Mouse (Mus musculus) forebrain, embryonic 15.5 days (tissue): ENCODE measurements around the gene Ccn6. TPM values are rescaled to one million over a fixed set of nuclear protein-coding genes. Genes with fewer than 3 reads are reported as not detected.

Experiments
- ATAC-seq: fragments of 200-750 bp; cut with Nextera tagmentation; replicated peaks from 2 replicates; pipeline ENCODE4 v1.8.0; 2017; ENCODE audit warnings: mild to moderate bottlenecking, moderate TSS enrichment, moderate library complexity
- H3K27ac ChIP-seq: fragments of 300-500 bp; sonication (generic); replicated peaks from 2 replicates; pipeline ENCODE4 v1.5.1; 2015; ENCODE audit warnings: mild to moderate bottlenecking, inconsistent platforms
- H3K27me3 ChIP-seq: fragments of 300-500 bp; sonication (generic); 2 replicates; pipeline ENCODE4 v1.6.1; 2015; ENCODE audit warnings: inconsistent platforms
- H3K36me3 ChIP-seq: fragments of 300-500 bp; sonication (generic); 2 replicates; pipeline ENCODE4 v1.6.1; 2015; ENCODE audit warnings: mild to moderate bottlenecking, inconsistent platforms
- H3K4me1 ChIP-seq: fragments of 300-500 bp; sonication (generic); 2 replicates; pipeline ENCODE4 v1.6.1; 2015; ENCODE audit warnings: inconsistent platforms
- H3K4me2 ChIP-seq: fragments of 300-500 bp; sonication (generic); replicated peaks from 2 replicates; pipeline ENCODE4 v1.6.1; 2015; ENCODE audit warnings: mild to moderate bottlenecking, inconsistent platforms
- H3K4me3 ChIP-seq: fragments of 300-500 bp; sonication (generic); 2 replicates; pipeline ENCODE4 v1.5.1; 2015; ENCODE audit warnings: mild to moderate bottlenecking, inconsistent platforms
- H3K9ac ChIP-seq: fragments of 300-500 bp; sonication (generic); replicated peaks from 2 replicates; pipeline ENCODE4 v1.6.1; 2015; ENCODE audit warnings: mild to moderate bottlenecking, inconsistent platforms
- H3K9me3 ChIP-seq: fragments of 300-500 bp; sonication (generic); 2 replicates; pipeline ENCODE4 v1.6.1; 2016; ENCODE audit warnings: inconsistent platforms
- WGBS: fragments of 180-500 bp; shearing (Covaris S2); methylation state at CpG from one replicate; pipeline ENCODE4 v1.1.7; 2015; ENCODE audit warnings: mixed read lengths; 5-methylcytosine and 5-hydroxymethylcytosine counted together
- polyA plus RNA-seq: library from polyadenylated mRNA; unstranded; fragments of >200 nt; fragmentation: Nextera tagmentation; extraction: Ambion mirVana; gene quantifications from 2 replicates; pipeline ENCODE4 v1.2.1, GENCODE M21; 2015

Ccn6 gene
- polyA plus RNA-seq, 1 experiment from 2014 or later, result 0.13 TPM

GRCm38 (mm10) chr10:39157321-39157720, 6.3 kb downstream of the Ccn6 start:
- no peaks in the 10 kb centered on the region for H3K36me3 ChIP-seq
- no peaks in the 10 kb centered on the region for H3K4me1 ChIP-seq
- ATAC-seq, result no peak
- H3K27me3 ChIP-seq, result no peaks in the 10 kb centered on the region
- H3K4me3 ChIP-seq, result no peak overlapping the region
- no peaks in the 10 kb centered on the region for H3K9me3 ChIP-seq
- no peak overlapping the region for H3K27ac ChIP-seq
- no peak overlapping the region for H3K4me2 ChIP-seq
- WGBS, result 95% methylated on average over 1 of the region's 1 CpGs
- H3K9ac ChIP-seq, result no peak overlapping the region

DNA sequence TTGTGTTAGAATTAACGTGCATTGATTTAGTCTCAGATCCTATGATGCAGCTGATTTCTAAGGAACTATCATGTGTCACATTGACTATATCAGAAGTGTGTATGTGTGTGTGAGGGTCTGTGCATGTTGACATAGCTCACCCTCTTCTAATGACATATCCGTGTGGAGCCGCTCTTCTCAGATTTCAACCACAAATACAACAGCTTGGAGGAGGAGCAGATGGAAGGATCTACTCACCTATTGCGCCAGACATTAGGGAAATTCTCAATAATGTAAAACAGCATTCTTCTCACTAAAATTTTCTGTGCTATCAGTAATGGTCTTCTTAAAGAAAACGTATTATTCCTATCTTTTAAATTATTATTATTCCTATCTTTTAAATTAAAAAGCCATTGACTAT, 6.9 kb downstream of the Ccn6 start:
- 88% methylated on average over 5 of the region's 5 CpGs for WGBS
- no peak overlapping the region for H3K9ac ChIP-seq
- H3K9me3 ChIP-seq, result no peaks in the 10 kb centered on the region
- H3K4me1 ChIP-seq, result no peaks in the 10 kb centered on the region
- no peak overlapping the region for H3K4me2 ChIP-seq
- H3K27me3 ChIP-seq, result no peaks in the 10 kb centered on the region
- ATAC-seq, result no peak
- H3K27ac ChIP-seq, result no peak overlapping the region
- no peaks in the 10 kb centered on the region for H3K36me3 ChIP-seq
- no peak overlapping the region for H3K4me3 ChIP-seq

GRCm38 (mm10) chr10:39142216-39142615, 21.4 kb downstream of the Ccn6 start:
- Histone ChIP-seq H3K9ac (no peak overlapping the region), H3K9me3 (no peaks in the 10 kb centered on the region), H3K27ac (no peak overlapping the region), H3K4me1 (no peaks in the 10 kb centered on the region), H3K27me3 (no peaks in the 10 kb centered on the region), H3K4me3 (no peak overlapping the region), H3K36me3 (peaks cover 49% of the 10 kb centered on the region), H3K4me2 (no peak overlapping the region)
- ATAC-seq, result no peak
- 85% methylated on average over 12 of the region's 12 CpGs for WGBS

DNA sequence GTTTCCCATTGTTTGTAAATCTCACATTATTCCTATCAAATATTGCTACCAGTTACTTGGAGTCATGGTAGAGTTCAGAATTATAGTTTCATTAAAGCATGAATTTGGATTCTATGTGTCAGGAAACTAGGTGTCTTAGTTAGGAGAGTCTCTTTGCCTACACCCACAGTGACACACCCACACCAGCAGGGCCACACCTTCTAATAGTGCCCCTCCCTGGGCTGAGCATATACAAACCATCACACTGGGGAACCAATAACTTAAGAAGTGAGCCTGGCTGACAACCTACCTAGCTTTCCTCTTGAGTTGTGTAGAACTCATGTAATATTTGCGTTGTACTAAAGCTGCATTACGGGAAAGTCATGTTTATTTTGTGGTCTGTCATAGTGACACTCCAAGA, 22.2 kb downstream of the Ccn6 start:
- H3K27ac ChIP-seq, result no peak overlapping the region
- WGBS, result 96% methylated on average over 2 of the region's 2 CpGs
- no peaks in the 10 kb centered on the region for H3K27me3 ChIP-seq
- no peak overlapping the region for H3K9ac ChIP-seq
- no peak overlapping the region for H3K4me2 ChIP-seq
- H3K4me1 ChIP-seq, result no peaks in the 10 kb centered on the region
- ATAC-seq, result no peak
- no peaks in the 10 kb centered on the region for H3K9me3 ChIP-seq
- no peak overlapping the region for H3K4me3 ChIP-seq
- peaks cover 49% of the 10 kb centered on the region for H3K36me3 ChIP-seq

GRCm38 (mm10) chr10:39140843-39141242, 22.8 kb downstream of the Ccn6 start:
- Histone ChIP-seq H3K9me3 (no peaks in the 10 kb centered on the region), H3K4me1 (no peaks in the 10 kb centered on the region), H3K4me2 (no peak overlapping the region), H3K4me3 (no peak overlapping the region), H3K9ac (no peak overlapping the region), H3K27me3 (no peaks in the 10 kb centered on the region), H3K27ac (no peak overlapping the region), H3K36me3 (peaks cover 43% of the 10 kb centered on the region)
- WGBS, result 92% methylated on average over 14 of the region's 14 CpGs
- no peak for ATAC-seq

DNA sequence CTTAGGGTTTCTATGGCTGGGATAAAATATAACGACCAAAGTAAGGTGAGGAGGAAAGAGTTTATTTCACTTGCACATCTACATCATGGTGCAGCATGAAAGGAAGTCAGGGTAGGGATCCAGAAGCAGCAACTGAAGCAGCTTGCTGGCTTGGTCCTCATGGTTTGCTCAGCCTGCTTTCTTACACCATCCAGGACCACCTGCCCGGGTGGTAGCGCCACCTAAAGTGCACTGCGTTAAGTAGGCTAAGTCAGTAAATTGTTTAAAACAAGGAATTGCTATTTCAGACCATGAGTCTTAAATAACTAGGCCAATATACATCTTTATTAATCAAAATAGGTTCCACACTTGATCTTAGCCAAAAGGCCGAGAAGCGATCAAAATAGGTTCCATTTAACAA, 24.8 kb downstream of the Ccn6 start:
- ATAC-seq, result no peak
- no peak overlapping the region for H3K4me2 ChIP-seq
- 85% methylated on average over 6 of the region's 6 CpGs for WGBS

DNA sequence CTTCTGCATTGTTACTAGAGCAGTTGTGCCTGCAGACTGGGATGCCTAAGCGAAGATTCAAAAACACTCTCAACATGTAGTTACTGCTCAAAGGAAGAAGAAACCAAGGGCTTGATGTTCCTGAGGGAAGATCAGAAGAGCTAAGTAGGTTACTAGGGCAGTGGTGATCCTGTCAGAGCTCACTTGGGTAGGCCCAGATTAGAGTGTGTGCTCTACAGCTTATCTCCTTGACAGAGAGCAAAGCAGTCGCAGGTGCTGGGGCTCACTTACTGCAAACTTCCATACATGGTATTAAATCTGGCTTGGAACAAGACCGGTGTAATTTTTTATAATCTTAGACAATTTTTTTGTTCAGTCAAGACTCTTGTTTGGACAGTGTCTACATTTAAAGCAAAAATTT, 25.8 kb downstream of the Ccn6 start:
- peaks cover 23% of the 10 kb centered on the region for H3K36me3 ChIP-seq
- H3K27ac ChIP-seq, result no peak overlapping the region
- no peak overlapping the region for H3K4me3 ChIP-seq
- H3K4me1 ChIP-seq, result peaks cover 15% of the 10 kb centered on the region
- ATAC-seq, result no peak
- H3K27me3 ChIP-seq, result no peaks in the 10 kb centered on the region
- no peaks in the 10 kb centered on the region for H3K9me3 ChIP-seq
- WGBS, result 95% methylated on average over 3 of the region's 3 CpGs
- no peak overlapping the region for H3K4me2 ChIP-seq
- H3K9ac ChIP-seq, result no peak overlapping the region

More for the DNA sequence above, 24.8 kb downstream of the Ccn6 start:
- H3K4me1 ChIP-seq, result peaks cover 9% of the 10 kb centered on the region
- H3K4me3 ChIP-seq, result no peak overlapping the region
- no peaks in the 10 kb centered on the region for H3K27me3 ChIP-seq
- no peak overlapping the region for H3K9ac ChIP-seq
- H3K36me3 ChIP-seq, result peaks cover 26% of the 10 kb centered on the region
- H3K27ac ChIP-seq, result no peak overlapping the region
- H3K9me3 ChIP-seq, result no peaks in the 10 kb centered on the region

DNA sequence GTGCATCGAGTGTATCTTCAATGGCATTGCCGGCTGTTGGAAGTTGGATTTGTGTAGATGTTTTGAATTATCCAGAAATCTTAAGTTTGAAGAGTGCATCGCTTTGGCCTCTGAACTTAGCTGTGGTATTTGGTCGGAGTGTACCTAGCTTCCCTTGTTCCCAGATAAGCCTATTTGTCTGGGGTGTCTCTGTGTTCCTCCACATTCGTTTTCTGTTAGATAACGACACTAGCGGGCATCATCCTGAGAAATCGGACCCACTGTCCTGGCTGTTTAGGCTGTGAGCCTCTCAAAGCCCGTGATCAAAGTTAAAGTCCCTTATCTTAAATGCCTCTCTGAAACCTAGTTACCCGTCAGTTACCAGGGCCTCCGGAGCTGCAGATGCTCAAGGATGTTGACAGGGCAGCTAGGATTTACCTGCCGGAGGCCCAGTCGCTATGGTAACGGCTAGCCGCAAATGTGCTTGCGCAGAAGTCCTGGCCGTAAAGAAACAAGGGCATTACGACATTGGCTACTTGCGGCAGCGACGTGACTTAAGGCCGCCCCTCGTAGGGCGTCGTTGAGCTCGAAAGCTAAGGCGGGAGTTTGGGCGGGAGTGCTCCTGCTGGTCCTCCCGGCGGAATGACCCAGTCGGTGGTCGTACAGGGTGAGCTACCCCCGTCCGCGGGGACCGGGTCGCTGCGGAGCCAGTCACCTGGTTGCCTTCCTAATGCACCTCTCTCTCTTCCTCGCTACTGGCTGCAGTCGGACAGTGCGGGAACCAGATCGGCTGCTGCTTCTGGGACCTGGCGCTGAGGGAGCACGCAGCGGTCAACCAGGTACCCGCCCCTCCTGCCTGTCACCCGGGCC, 29.9 kb downstream of the Ccn6 start, which contains the start of the genes Fam229b and Tube1:
Fam229b (minus strand) TSS at position 453 of the 849 bp plus-strand sequence.
Tube1 (plus strand) TSS at position 515 of the 849 bp plus-strand sequence.
- Histone ChIP-seq H3K9me3 (no peaks in the 10 kb centered on the region), H3K9ac (peak within 1 kb of the TSS; percentile 74), H3K36me3 (peaks cover 11% of the 10 kb centered on the region), H3K4me2 (peak within 1 kb of the TSS; percentile 80), H3K4me3 (peak within 1 kb of the TSS; percentile 73), H3K27me3 (no peaks in the 10 kb centered on the region), H3K27ac (peak within 1 kb of the TSS; percentile 83), H3K4me1 (peaks cover 15% of the 10 kb centered on the region)
- ATAC-seq, result peak; percentile 93
- 4% methylated on average over 47 of the region's 47 CpGs for WGBS

DNA sequence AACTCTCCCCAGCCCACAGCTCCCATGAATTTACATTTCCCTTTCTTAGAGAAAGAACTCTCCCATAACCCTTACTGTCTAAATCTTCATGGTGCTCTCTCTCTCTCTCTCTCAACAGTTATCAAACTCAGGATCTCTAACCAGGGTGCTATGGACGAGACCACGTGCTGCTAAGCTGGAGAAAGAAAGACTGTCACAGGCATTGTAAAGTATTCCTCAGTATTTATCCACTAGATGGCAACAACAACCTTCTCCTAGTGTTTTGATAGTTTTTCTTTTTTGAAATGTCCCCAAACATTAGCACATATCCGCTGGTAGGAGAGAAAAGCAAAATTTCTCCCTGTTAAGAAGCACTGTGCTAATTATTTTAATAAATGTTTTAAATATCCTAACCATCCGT, 42.2 kb downstream of the Ccn6 start:
- 37% methylated on average over 4 of the region's 4 CpGs for WGBS
- Histone ChIP-seq H3K4me1 (no peaks in the 10 kb centered on the region), H3K4me3 (no peak overlapping the region), H3K27me3 (no peaks in the 10 kb centered on the region), H3K36me3 (no peaks in the 10 kb centered on the region), H3K27ac (no peak overlapping the region), H3K9ac (no peak overlapping the region), H3K9me3 (no peaks in the 10 kb centered on the region), H3K4me2 (no peak overlapping the region)
- 0 out of 2 replicates have a peak, but pooled peaks have one; percentile 46 for ATAC-seq

DNA sequence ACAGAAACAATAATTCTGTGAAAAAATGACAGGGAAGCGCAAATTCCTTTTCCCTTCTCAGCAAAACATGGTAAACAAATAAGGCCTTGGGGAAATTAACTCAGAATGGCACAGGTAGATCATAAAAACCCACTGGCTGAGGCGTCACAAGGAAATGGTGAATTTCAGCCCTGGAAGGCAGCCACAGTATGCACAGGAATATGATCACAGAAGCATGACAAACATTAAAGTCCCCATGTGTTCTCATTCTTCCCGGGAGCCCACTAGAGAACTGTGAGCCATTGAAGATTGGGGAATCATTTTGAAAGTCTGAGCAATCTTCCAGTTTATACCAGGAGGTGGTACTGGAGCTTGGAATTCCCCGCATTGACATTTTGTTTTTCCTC, 54.1 kb downstream of the Ccn6 start:
- H3K9me3 ChIP-seq, result no peaks in the 10 kb centered on the region
- ATAC-seq, result no peak
- no peaks in the 10 kb centered on the region for H3K27me3 ChIP-seq
- WGBS, result 59% methylated on average over 4 of the region's 4 CpGs
- H3K36me3 ChIP-seq, result no peaks in the 10 kb centered on the region
- H3K4me2 ChIP-seq, result no peak overlapping the region
- H3K9ac ChIP-seq, result no peak overlapping the region
- no peak overlapping the region for H3K4me3 ChIP-seq
- no peaks in the 10 kb centered on the region for H3K4me1 ChIP-seq
- no peak overlapping the region for H3K27ac ChIP-seq

- Histone ChIP-seq H3K4me2 (no peak overlapping the region), H3K4me3 (no peak overlapping the region), H3K27ac (no peak overlapping the region), H3K4me1 (no peaks in the 10 kb centered on the region), H3K9me3 (no peaks in the 10 kb centered on the region), H3K27me3 (no peaks in the 10 kb centered on the region), H3K36me3 (no peaks in the 10 kb centered on the region), H3K9ac (no peak overlapping the region)
- 65% methylated on average over 10 of the region's 10 CpGs for WGBS
- ATAC-seq, result no peak
Observed at GRCm38 (mm10) chr10:39108837-39109488, 54.6 kb downstream of the Ccn6 start.

- WGBS, result 14% methylated on average over 4 of the region's 4 CpGs
- H3K4me1 ChIP-seq, result no peaks in the 10 kb centered on the region
Observed at GRCm38 (mm10) chr10:39106935-39107334, 56.7 kb downstream of the Ccn6 start.

More at GRCm38 (mm10) chr10:39106935-39107334, 56.7 kb downstream of the Ccn6 start:
- Histone ChIP-seq H3K4me2 (no peak overlapping the region), H3K36me3 (no peaks in the 10 kb centered on the region), H3K27ac (no peak overlapping the region), H3K27me3 (no peaks in the 10 kb centered on the region), H3K9me3 (no peaks in the 10 kb centered on the region), H3K9ac (no peak overlapping the region), H3K4me3 (no peak overlapping the region)
- no peak for ATAC-seq
